Mouse (Mus musculus): ENCODE measurements around the gene Setmar. TPM values are rescaled to one million over a fixed set of nuclear protein-coding genes. Genes with fewer than 3 reads are reported as not detected.

Gene Setmar
- polyA plus RNA-seq, 1 experiment from 2014 or later: 5.7 TPM

DNA sequence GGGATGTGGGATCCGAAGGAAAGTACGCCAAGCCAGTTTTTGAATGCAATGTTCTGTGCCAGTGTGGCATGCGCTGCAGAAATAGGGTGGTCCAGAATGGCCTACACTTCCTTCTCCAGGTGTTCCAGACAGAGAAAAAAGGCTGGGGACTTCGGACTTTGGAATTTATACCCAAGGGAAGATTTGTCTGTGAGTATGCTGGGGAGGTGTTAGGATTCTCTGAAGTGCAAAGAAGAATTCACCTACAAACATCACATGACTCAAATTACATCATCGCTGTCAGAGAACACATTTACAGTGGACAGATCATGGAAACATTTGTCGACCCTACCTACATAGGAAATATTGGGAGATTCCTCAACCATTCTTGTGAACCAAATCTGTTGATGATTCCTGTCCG, 11.0 kb downstream of the Setmar start:
- Histone ChIP-seq H3K4me3 (no peak overlapping the region), H3K36me3 (peaks cover 24% of the 10 kb centered on the region), H3K9ac (no peak overlapping the region), H3K4me1 (no peaks in the 10 kb centered on the region), H3K9me3 (0 out of 2 replicates have a peak, but pooled peaks cover 3% of the 10 kb centered on the region), H3K4me2 (no peak overlapping the region), H3K27me3 (replicated peaks) (no peaks in the 10 kb centered on the region), H3K27ac (replicated peaks) (no peak overlapping the region)
- no peak for ATAC-seq (ENCODE audit: extremely low read depth, insufficient number of reproducible peaks, low FRiP score, low TSS enrichment)
- 84% methylated on average over 7 of the region's 7 CpGs for WGBS

GRCm38 (mm10) chr6:108091296-108091695, 26.5 kb downstream of the Setmar start:
- H3K36me3 ChIP-seq: no peaks in the 10 kb centered on the region
- H3K27me3 ChIP-seq (replicated peaks): no peaks in the 10 kb centered on the region
- H3K9me3 ChIP-seq: no peaks in the 10 kb centered on the region
- no peak overlapping the region for H3K27ac ChIP-seq (replicated peaks)
- no peak for ATAC-seq (ENCODE audit: extremely low read depth, insufficient number of reproducible peaks, low FRiP score, low TSS enrichment)
- H3K9ac ChIP-seq: no peak overlapping the region
- H3K4me2 ChIP-seq: no peak overlapping the region
- H3K4me1 ChIP-seq: 0 out of 2 replicates have a peak, but pooled peaks cover 3% of the 10 kb centered on the region
- 61% methylated on average over 1 of the region's 1 CpGs for WGBS
- no peak overlapping the region for H3K4me3 ChIP-seq

DNA sequence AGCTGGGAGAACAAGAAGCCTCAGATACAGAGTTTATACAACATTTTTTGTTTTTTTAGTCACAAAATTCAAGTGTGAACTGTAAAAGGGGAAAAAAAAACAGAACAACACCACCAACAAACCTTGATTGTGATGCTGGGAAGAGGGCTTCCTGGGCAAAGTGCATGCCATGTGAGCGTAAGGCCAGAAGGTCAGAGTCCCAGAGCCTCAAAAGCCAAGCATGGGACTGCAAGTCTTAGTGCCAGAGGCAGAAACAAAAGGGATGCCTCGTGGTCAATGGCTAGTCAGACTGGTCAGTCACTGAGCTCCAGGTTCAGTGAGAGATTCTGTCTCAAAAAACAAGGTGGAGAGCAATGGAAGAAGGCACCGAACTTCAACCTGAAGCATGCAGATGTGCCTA, 27.8 kb downstream of the Setmar start:
- no peak for ATAC-seq (ENCODE audit: extremely low read depth, insufficient number of reproducible peaks, low FRiP score, low TSS enrichment)
- Histone ChIP-seq H3K4me1 (0 out of 2 replicates have a peak, but pooled peaks cover 3% of the 10 kb centered on the region), H3K36me3 (no peaks in the 10 kb centered on the region), H3K9ac (no peak overlapping the region), H3K4me3 (no peak overlapping the region), H3K27ac (replicated peaks) (no peak overlapping the region), H3K9me3 (no peaks in the 10 kb centered on the region), H3K27me3 (replicated peaks) (no peaks in the 10 kb centered on the region), H3K4me2 (no peak overlapping the region)
- 74% methylated on average over 3 of the region's 3 CpGs for WGBS

DNA sequence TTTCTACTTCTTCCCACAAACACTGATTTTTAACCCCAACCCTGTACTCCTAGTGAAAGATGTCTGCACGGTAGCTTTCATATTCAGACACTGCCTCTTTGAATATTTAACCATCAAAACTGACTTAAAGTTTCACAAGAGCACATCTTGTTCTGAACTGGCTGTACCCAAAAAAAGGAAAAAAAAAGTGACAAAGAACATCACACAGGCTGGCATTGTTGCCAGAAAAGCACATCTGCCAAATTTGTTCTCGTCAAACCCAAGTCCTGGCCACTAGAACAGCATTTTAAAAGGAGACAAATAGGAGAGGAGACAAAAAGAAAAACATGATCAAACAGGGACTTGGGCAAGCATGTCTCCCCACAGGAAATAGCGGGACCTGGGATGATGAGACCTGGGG, 28.6 kb downstream of the Setmar start:
- no peak for ATAC-seq (ENCODE audit: extremely low read depth, insufficient number of reproducible peaks, low FRiP score, low TSS enrichment)
- WGBS: 73% methylated on average over 3 of the region's 3 CpGs
- H3K4me2 ChIP-seq: no peak overlapping the region
- no peaks in the 10 kb centered on the region for H3K27me3 ChIP-seq (replicated peaks)
- no peaks in the 10 kb centered on the region for H3K36me3 ChIP-seq
- no peak overlapping the region for H3K27ac ChIP-seq (replicated peaks)
- no peaks in the 10 kb centered on the region for H3K9me3 ChIP-seq
- H3K9ac ChIP-seq: no peak overlapping the region
- H3K4me3 ChIP-seq: no peak overlapping the region
- 0 out of 2 replicates have a peak, but pooled peaks cover 3% of the 10 kb centered on the region for H3K4me1 ChIP-seq

DNA sequence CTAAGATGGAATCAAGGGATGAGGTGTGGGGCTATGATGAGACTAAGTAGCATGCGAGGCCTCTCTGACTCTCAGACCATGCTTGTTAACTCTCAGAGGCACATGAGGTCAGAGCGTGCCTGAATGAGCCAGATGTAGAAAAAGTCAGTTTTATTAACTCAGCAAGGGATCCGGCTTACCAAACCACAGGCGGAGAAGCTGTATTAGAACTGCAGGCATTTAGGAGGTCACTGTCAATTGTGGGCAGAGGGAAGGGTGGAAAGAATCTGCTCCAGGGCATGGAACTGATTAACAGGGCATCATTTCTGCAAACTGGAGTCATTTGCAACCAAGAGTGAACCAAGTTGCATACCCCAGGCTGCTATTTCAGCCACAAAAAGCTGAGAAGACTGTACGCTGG, 30.6 kb downstream of the Setmar start:
- no peak overlapping the region for H3K4me2 ChIP-seq
- no peaks in the 10 kb centered on the region for H3K36me3 ChIP-seq
- no peak overlapping the region for H3K27ac ChIP-seq (replicated peaks)
- 85% methylated on average over 5 of the region's 5 CpGs for WGBS
- H3K4me1 ChIP-seq: peaks cover 7% of the 10 kb centered on the region
- H3K9me3 ChIP-seq: no peaks in the 10 kb centered on the region
- H3K9ac ChIP-seq: no peak overlapping the region
- H3K27me3 ChIP-seq (replicated peaks): no peaks in the 10 kb centered on the region
- no peak for ATAC-seq (ENCODE audit: extremely low read depth, insufficient number of reproducible peaks, low FRiP score, low TSS enrichment)
- no peak overlapping the region for H3K4me3 ChIP-seq

DNA sequence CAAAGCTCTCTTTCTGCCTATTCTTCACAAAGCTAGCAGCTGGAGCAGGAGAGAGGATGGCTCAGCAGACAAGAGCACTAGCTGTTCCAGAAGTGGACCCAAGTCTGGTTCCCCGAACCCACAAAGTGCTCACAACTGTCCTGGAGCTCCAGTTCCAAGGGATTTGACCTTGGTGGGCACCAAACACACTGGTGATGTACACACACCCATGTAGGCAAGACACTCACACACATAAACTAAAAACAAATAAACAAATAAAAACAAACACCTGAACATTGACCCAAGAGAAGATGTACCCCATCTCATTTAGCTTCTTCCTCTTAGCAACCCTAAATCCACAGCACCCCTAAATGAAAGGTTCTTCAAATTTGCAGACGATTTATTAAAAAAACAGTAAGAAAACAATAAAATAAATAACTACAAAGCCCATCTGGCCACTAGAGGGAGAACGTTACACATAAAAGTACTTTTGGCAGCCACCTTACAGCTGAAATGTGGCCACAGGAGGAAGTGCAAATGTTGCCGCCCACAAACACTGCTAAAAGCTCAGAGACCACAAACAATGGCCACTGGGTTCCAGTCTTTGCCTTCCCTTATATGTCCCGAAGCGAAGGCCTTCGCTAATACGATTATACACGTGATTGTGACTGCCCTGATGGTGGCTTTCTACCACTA, 33.5 kb downstream of the Setmar start:
- Histone ChIP-seq H3K9ac (peak overlapping the region; percentile 40; the same call in 1 of the 2 replicates), H3K9me3 (no peaks in the 10 kb centered on the region), H3K4me2 (peak overlapping the region; percentile 26; the same call in 1 of the 2 replicates), H3K27ac (replicated peaks) (0 out of 2 replicates have a peak overlapping the region, but pooled peaks have one; percentile 1), H3K36me3 (no peaks in the 10 kb centered on the region), H3K4me3 (no peak overlapping the region), H3K27me3 (replicated peaks) (no peaks in the 10 kb centered on the region), H3K4me1 (peaks cover 28% of the 10 kb centered on the region)
- no peak for ATAC-seq (ENCODE audit: extremely low read depth, insufficient number of reproducible peaks, low FRiP score, low TSS enrichment)
- WGBS: 17% methylated on average over 9 of the region's 9 CpGs

GRCm38 (mm10) chr6:108098846-108099217, 34.0 kb downstream of the Setmar start:
- H3K4me3 ChIP-seq: no peak overlapping the region
- H3K27me3 ChIP-seq (replicated peaks): no peaks in the 10 kb centered on the region
- no peak for ATAC-seq (ENCODE audit: extremely low read depth, insufficient number of reproducible peaks, low FRiP score, low TSS enrichment)
- H3K4me1 ChIP-seq: peaks cover 33% of the 10 kb centered on the region
- no peaks in the 10 kb centered on the region for H3K36me3 ChIP-seq
- H3K27ac ChIP-seq (replicated peaks): 0 out of 2 replicates have a peak overlapping the region, but pooled peaks have one; percentile 1
- peak overlapping the region; percentile 40; the same call in 1 of the 2 replicates for H3K9ac ChIP-seq
- no peaks in the 10 kb centered on the region for H3K9me3 ChIP-seq
- peak overlapping the region; percentile 26; the same call in 1 of the 2 replicates for H3K4me2 ChIP-seq
- WGBS: 82% methylated on average over 3 of the region's 3 CpGs

DNA sequence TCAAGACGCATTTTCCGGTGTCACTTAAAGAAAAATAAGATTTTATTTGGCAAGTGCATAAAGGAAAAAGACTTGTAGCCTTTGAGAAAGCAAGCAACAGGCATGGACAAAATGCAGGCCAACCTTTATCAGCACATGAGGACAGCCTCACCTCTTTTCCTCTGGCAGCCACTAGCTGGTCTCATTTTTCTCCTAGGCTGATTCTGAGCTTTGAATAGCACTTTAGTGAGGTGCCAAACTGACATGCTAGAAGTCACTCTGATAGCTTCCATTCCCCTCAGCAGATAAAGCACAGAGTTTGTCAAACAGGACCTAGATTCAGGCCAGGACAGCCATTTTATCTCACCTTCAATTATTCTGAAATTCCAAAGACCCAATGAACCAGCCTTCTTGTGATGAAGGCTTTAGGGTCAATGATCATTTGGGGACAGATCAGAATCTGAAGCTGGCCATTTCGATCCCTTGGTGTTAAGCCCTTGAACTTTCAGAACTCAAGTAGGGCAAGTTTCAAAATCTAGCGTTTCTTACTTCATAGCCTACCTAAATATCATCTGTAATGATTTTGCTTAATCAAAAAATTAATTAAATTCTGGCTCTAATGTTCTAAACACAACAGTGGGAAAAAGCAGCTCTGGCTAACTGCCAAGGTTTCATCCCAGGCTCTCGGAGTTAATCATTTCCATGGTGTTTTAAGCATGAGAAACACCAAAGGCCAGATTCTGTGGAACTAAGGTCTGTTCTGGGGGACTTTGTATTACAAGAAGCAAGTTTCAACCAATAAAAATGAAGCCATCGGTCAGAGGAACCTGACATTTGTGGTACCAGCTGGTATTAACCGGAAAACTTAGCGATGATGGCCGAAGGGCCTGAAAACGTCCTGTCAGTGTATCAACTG, 37.3 kb downstream of the Setmar start:
- Histone ChIP-seq H3K27me3 (replicated peaks) (no peaks in the 10 kb centered on the region), H3K36me3 (no peaks in the 10 kb centered on the region), H3K27ac (replicated peaks) (peak overlapping the region; percentile 68), H3K9me3 (no peaks in the 10 kb centered on the region), H3K4me2 (no peak overlapping the region), H3K4me3 (no peak overlapping the region), H3K9ac (no peak overlapping the region), H3K4me1 (peaks cover 40% of the 10 kb centered on the region)
- 64% methylated on average over 10 of the region's 10 CpGs for WGBS
- ATAC-seq (ENCODE audit: extremely low read depth, insufficient number of reproducible peaks, low FRiP score, low TSS enrichment): no peak

GRCm38 (mm10) chr6:108107376-108107775, 42.5 kb downstream of the Setmar start:
- Histone ChIP-seq H3K36me3 (peaks cover 5% of the 10 kb centered on the region), H3K9me3 (no peaks in the 10 kb centered on the region), H3K4me2 (no peak overlapping the region), H3K9ac (no peak overlapping the region), H3K4me3 (no peak overlapping the region), H3K4me1 (peaks cover 56% of the 10 kb centered on the region), H3K27me3 (replicated peaks) (no peaks in the 10 kb centered on the region), H3K27ac (replicated peaks) (no peak overlapping the region)
- no peak for ATAC-seq (ENCODE audit: extremely low read depth, insufficient number of reproducible peaks, low FRiP score, low TSS enrichment)

DNA sequence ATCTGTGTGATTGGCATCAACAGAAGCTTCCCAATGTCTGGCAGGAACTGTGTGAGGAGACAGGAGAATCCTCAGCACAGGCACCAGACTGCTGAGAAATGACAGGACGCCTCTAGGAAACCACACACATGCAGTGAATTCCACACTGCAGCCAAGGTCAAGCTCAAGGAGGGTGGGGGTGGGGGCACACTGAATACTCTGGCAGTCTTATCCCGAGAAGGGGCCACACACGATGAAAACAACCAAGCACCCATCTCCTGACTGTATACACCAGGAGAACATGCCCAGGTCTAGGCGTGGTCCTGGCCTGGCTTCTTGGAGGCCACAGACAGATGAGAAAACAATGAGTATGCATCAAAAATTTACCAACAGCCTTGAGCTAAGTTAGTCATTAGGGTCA, 45.5 kb downstream of the Setmar start:
- H3K27ac ChIP-seq (replicated peaks): peak overlapping the region; percentile 57
- 34% methylated on average over 4 of the region's 4 CpGs for WGBS
- no peak overlapping the region for H3K4me3 ChIP-seq
- H3K27me3 ChIP-seq (replicated peaks): no peaks in the 10 kb centered on the region
- H3K4me2 ChIP-seq: no peak overlapping the region
- H3K9ac ChIP-seq: no peak overlapping the region
- no peak for ATAC-seq (ENCODE audit: extremely low read depth, insufficient number of reproducible peaks, low FRiP score, low TSS enrichment)
- H3K9me3 ChIP-seq: no peaks in the 10 kb centered on the region
- peaks cover 33% of the 10 kb centered on the region for H3K4me1 ChIP-seq
- H3K36me3 ChIP-seq: peaks cover 5% of the 10 kb centered on the region

DNA sequence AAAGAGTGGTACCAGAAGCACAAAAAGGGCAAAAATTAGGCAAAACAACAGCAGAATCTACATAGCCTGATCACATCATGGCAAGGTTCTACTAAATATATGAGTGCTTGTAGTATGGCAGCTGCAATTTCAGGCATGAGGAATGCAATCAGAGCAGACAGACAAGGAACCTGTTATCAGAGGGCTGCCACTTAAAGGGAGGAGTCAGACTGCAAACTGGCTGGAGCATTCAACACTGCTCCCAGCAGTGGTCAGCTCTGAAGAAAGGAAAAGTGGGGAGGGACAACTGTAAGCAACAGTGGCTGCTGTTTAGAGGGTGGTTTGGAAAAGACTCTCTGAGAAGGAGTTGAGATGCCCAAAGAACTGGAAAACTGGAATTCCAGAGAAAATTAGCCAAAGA, 46.8 kb downstream of the Setmar start:
- Histone ChIP-seq H3K9me3 (no peaks in the 10 kb centered on the region), H3K27me3 (replicated peaks) (no peaks in the 10 kb centered on the region), H3K4me3 (no peak overlapping the region), H3K9ac (no peak overlapping the region; the same call in 1 of the 2 replicates), H3K4me2 (no peak overlapping the region), H3K27ac (replicated peaks) (peak overlapping the region; percentile 70), H3K4me1 (peaks cover 33% of the 10 kb centered on the region), H3K36me3 (peaks cover 5% of the 10 kb centered on the region)
- ATAC-seq (ENCODE audit: extremely low read depth, insufficient number of reproducible peaks, low FRiP score, low TSS enrichment): no peak
